Mouse (Mus musculus) forebrain, embryonic 14.5 days (tissue): ENCODE measurements around the gene Sec14l5. TPM values are rescaled to one million over a fixed set of nuclear protein-coding genes. Genes with fewer than 3 reads are reported as not detected.

Source experiments
- ATAC-seq: fragments of 200-750 bp; cut with Nextera tagmentation; 2 replicates; pipeline ENCODE4 v1.8.0; 2017; ENCODE audit warnings: mild to moderate bottlenecking, moderate library complexity
- DNase-seq: peaks from one replicate; pipeline ENCODE4 v3.0.0-alpha.2; 2015; ENCODE audit warnings: low spot score
- H3K27ac ChIP-seq: fragments of 300-500 bp; sonication (generic); 2 replicates; pipeline ENCODE4 v1.5.1; 2014; ENCODE audit warnings: low read depth, mild to moderate bottlenecking, control low read depth, low read length, moderate library complexity
- H3K27me3 ChIP-seq: fragments of 300-500 bp; sonication (generic); replicated peaks from 2 replicates; pipeline ENCODE4 v1.6.1; 2014; ENCODE audit warnings: low read length, control low read depth, mixed read lengths; ENCODE audit not compliant: control insufficient read depth, insufficient read depth
- H3K36me3 ChIP-seq: fragments of 300-500 bp; sonication (generic); 2 replicates; pipeline ENCODE4 v1.6.1; 2014; ENCODE audit warnings: low read length, control low read depth; ENCODE audit not compliant: control insufficient read depth, insufficient read depth
- H3K4me1 ChIP-seq: fragments of 300-500 bp; sonication (generic); 2 replicates; pipeline ENCODE4 v1.6.1; 2014; ENCODE audit warnings: antibody characterized with exemption, low read length, control low read depth; ENCODE audit not compliant: control insufficient read depth, insufficient read depth
- H3K4me2 ChIP-seq: fragments of 300-500 bp; sonication (generic); 2 replicates; pipeline ENCODE4 v1.6.1; 2014; ENCODE audit warnings: mild to moderate bottlenecking, control low read depth, low read length
- H3K4me3 ChIP-seq: fragments of 300-500 bp; sonication (generic); 2 replicates; pipeline ENCODE4 v1.5.1; 2014; ENCODE audit warnings: low read depth, low read length, control low read depth
- H3K9ac ChIP-seq: fragments of 300-500 bp; sonication (generic); 2 replicates; pipeline ENCODE4 v1.6.1; 2014; ENCODE audit warnings: mild to moderate bottlenecking, low read length, control low read depth, moderate library complexity
- H3K9me3 ChIP-seq: fragments of 300-500 bp; sonication (generic); replicated peaks from 2 replicates; pipeline ENCODE4 v1.6.1; 2016; ENCODE audit warnings: low read length, control low read depth, mixed read lengths; ENCODE audit not compliant: control insufficient read depth
- WGBS: fragments of 180-500 bp; shearing (Covaris S2); extraction: QIAGEN DNeasy Blood & Tissue Kit; methylation state at CpG from one replicate; pipeline ENCODE4 v1.1.7; 2014; 5-methylcytosine and 5-hydroxymethylcytosine counted together
- polyA plus RNA-seq: library from polyadenylated mRNA; unstranded; fragments of >200 nt; fragmentation: Nextera tagmentation; extraction: Ambion mirVana; gene quantifications from 2 replicates; pipeline ENCODE4 v1.2.1, GENCODE M21; 2014

Sec14l5 gene
- polyA plus RNA-seq, 1 experiment from 2014 or later: 0.17 TPM

DNA sequence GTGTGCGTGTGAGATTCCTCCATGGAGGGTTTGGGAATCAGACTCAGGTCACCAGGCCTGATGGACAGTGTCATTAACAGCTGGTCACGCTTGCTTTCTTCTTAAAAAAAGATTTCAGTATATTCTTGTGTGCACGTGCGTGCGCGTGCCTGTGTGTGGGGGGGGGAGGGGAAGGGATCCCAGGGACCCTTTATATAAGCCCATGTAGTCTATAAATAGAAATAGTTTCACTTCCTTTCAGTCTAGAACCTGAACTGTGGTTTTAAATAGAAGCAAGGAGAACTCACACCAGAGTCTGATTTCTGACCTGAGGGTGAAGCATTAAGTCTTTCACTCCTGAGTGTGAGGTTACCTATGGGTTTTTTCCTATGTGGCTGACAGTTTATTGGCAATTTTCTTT, 17.4 kb downstream of the Sec14l5 start:
- H3K36me3 ChIP-seq: no peaks in the 10 kb centered on the region
- no peaks in the 10 kb centered on the region for H3K4me1 ChIP-seq
- no peak overlapping the region for H3K27ac ChIP-seq
- WGBS: 85% methylated on average over 6 of the region's 6 CpGs
- H3K9me3 ChIP-seq: no peaks in the 10 kb centered on the region
- no peaks in the 10 kb centered on the region for H3K27me3 ChIP-seq
- no peak overlapping the region for H3K9ac ChIP-seq
- ATAC-seq (no peak), DNase-seq (no peak)
- H3K4me3 ChIP-seq: no peak overlapping the region
- no peak overlapping the region for H3K4me2 ChIP-seq

- ATAC-seq: no peak
- H3K27ac ChIP-seq: no peak overlapping the region
- H3K27me3 ChIP-seq: no peaks in the 10 kb centered on the region
- DNase-seq: no peak
- no peak overlapping the region for H3K9ac ChIP-seq
- WGBS: 83% methylated on average over 2 of the region's 2 CpGs
- no peak overlapping the region for H3K4me2 ChIP-seq
- H3K4me3 ChIP-seq: no peak overlapping the region
- no peaks in the 10 kb centered on the region for H3K9me3 ChIP-seq
- no peaks in the 10 kb centered on the region for H3K4me1 ChIP-seq
- H3K36me3 ChIP-seq: no peaks in the 10 kb centered on the region
These were observed 21.1 kb downstream of the Sec14l5 start for GRCm38 (mm10) chr16:5168038-5168437.

DNA sequence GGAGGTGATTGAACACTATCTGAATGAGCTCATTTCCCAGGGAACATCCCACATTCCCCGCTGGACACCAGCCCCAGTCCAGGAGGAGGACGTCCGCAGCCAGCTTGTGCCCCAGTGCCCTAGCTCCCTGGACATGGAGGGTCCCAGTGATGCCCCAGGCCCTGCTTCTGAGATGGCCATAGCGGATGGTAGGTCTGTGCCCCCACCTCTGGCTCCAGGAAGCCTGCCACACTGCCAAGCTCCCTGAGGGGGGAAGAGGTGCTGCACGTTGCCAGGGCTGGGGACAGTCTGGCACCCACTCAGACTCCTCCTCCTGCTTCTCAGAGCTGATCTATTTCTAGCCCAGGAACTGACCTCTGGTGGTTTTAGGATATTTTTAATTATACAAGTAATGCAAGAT, 21.9 kb downstream of the Sec14l5 start:
- H3K36me3 ChIP-seq: no peaks in the 10 kb centered on the region
- H3K4me1 ChIP-seq: no peaks in the 10 kb centered on the region
- no peak overlapping the region for H3K9ac ChIP-seq
- no peak overlapping the region for H3K4me3 ChIP-seq
- no peak overlapping the region for H3K4me2 ChIP-seq
- no peak for ATAC-seq
- H3K27ac ChIP-seq: no peak overlapping the region
- no peaks in the 10 kb centered on the region for H3K9me3 ChIP-seq
- H3K27me3 ChIP-seq: no peaks in the 10 kb centered on the region
- no peak for DNase-seq
- 81% methylated on average over 5 of the region's 5 CpGs for WGBS

- H3K9me3 ChIP-seq: no peaks in the 10 kb centered on the region
- H3K4me1 ChIP-seq: no peaks in the 10 kb centered on the region
- H3K4me2 ChIP-seq: no peak overlapping the region
- ATAC-seq: no peak
- H3K27me3 ChIP-seq: no peaks in the 10 kb centered on the region
- H3K36me3 ChIP-seq: no peaks in the 10 kb centered on the region
- DNase-seq: no peak
- 90% methylated on average over 6 of the region's 6 CpGs for WGBS
- no peak overlapping the region for H3K27ac ChIP-seq
- H3K9ac ChIP-seq: no peak overlapping the region
- no peak overlapping the region for H3K4me3 ChIP-seq
These were observed 25.7 kb downstream of the Sec14l5 start for GRCm38 (mm10) chr16:5172636-5173035.

GRCm38 (mm10) chr16:5183310-5183975, 36.5 kb downstream of the Sec14l5 start:
- Histone ChIP-seq H3K36me3 (no peaks in the 10 kb centered on the region), H3K4me1 (no peaks in the 10 kb centered on the region), H3K27ac (no peak overlapping the region), H3K4me3 (no peak overlapping the region), H3K9me3 (no peaks in the 10 kb centered on the region), H3K9ac (no peak overlapping the region), H3K4me2 (no peak overlapping the region), H3K27me3 (no peaks in the 10 kb centered on the region)
- DNase-seq (no peak), ATAC-seq (no peak)
- whole genome bisulfite sequencing: 80% methylated on average over 18 of the region's 18 CpGs

GRCm38 (mm10) chr16:5184101-5184500, 37.2 kb downstream of the Sec14l5 start:
- 62% methylated on average over 8 of the region's 8 CpGs for WGBS
- no peak for ATAC-seq

GRCm38 (mm10) chr16:5184956-5185355, 38.0 kb downstream of the Sec14l5 start:
- WGBS: 76% methylated on average over 5 of the region's 5 CpGs
- no peak for DNase-seq
- Histone ChIP-seq H3K4me3 (no peak overlapping the region), H3K27ac (no peak overlapping the region), H3K9me3 (no peaks in the 10 kb centered on the region), H3K4me1 (no peaks in the 10 kb centered on the region), H3K27me3 (no peaks in the 10 kb centered on the region), H3K4me2 (no peak overlapping the region), H3K36me3 (no peaks in the 10 kb centered on the region), H3K9ac (no peak overlapping the region)
- ATAC-seq: no peak

More at GRCm38 (mm10) chr16:5184101-5184500, 37.2 kb downstream of the Sec14l5 start:
- no peak overlapping the region for H3K9ac ChIP-seq
- H3K4me2 ChIP-seq: no peak overlapping the region
- no peak for DNase-seq
- H3K27ac ChIP-seq: no peak overlapping the region
- no peaks in the 10 kb centered on the region for H3K36me3 ChIP-seq
- H3K9me3 ChIP-seq: no peaks in the 10 kb centered on the region
- H3K27me3 ChIP-seq: no peaks in the 10 kb centered on the region
- H3K4me3 ChIP-seq: no peak overlapping the region
- H3K4me1 ChIP-seq: no peaks in the 10 kb centered on the region

DNA sequence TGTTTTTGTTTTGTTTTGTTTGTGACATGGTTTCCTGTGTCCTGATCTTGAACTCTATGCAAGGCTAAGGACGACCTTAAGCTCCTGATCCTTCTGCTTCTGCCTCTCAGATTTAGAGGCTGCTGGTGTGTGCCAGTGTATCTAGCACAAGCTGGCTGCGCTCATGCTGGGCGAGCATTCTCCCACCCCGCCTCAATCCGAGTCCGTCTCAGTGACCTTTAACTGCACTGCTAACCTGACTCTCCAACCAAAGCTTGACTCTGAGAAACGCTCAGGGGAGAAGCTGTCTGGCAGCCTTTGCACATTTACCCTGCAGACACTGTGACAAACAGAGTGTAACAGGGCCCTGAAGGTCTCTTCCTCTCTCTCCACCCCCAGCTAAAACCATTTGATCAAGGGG, 38.8 kb downstream of the Sec14l5 start:
- WGBS: 70% methylated on average over 7 of the region's 7 CpGs
- Histone ChIP-seq H3K27me3 (no peaks in the 10 kb centered on the region), H3K4me3 (no peak overlapping the region), H3K9me3 (no peaks in the 10 kb centered on the region), H3K9ac (no peak overlapping the region), H3K4me2 (no peak overlapping the region), H3K36me3 (no peaks in the 10 kb centered on the region), H3K4me1 (no peaks in the 10 kb centered on the region), H3K27ac (no peak overlapping the region)
- ATAC-seq: no peak
- DNase-seq: no peak

DNA sequence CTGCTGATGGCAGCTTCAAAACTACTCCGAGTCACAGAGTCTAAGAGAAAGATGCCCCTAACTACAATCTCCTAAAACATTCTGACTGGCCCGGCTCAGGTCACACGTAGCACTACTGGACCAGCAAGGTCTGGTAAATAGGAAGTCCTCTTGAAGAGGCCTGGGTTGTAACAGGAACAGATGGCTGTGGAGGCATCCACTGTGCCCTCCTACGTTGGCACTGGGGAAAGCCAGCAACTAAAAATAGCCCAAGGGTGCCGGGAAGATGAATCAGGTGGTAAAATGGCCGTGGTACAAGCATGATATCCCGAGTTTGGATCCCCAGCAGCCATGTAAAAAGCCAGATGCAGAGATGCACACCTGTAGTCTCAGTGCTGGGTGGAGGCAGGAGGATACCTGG, 39.3 kb downstream of the Sec14l5 start:
- Histone ChIP-seq H3K27ac (no peak overlapping the region), H3K4me2 (no peak overlapping the region), H3K27me3 (no peaks in the 10 kb centered on the region), H3K9ac (no peak overlapping the region), H3K9me3 (no peaks in the 10 kb centered on the region), H3K36me3 (no peaks in the 10 kb centered on the region), H3K4me1 (no peaks in the 10 kb centered on the region), H3K4me3 (no peak overlapping the region)
- DNase-seq: no peak
- ATAC-seq: no peak
- WGBS: 79% methylated on average over 7 of the region's 7 CpGs
